Mouse (Mus musculus): ENCODE measurements around the gene Scube1.

Scube1 gene

GRCm38 (mm10) chr15:83709889-83710774, 14.7 kb downstream of the Scube1 start:
- CTCF ChIA-PET, result no interaction called here

GRCm38 (mm10) chr15:83706528-83707199, 18.2 kb downstream of the Scube1 start:
- CTCF ChIA-PET, result no interaction called here

- CTCF ChIA-PET, result no interaction called here
Observed at GRCm38 (mm10) chr15:83700593-83700923, 24.3 kb downstream of the Scube1 start.

GRCm38 (mm10) chr15:83699834-83700592, 24.8 kb downstream of the Scube1 start:
- CTCF ChIA-PET, result no interaction called here

- CTCF ChIA-PET, result no interaction called here
Observed at GRCm38 (mm10) chr15:83699132-83699833, 25.5 kb downstream of the Scube1 start.

- CTCF ChIA-PET, result no interaction called here
Observed at GRCm38 (mm10) chr15:83696681-83697381, 28.0 kb downstream of the Scube1 start.

- CTCF ChIA-PET, result no interaction called here
Observed at GRCm38 (mm10) chr15:83695159-83695558, 29.7 kb downstream of the Scube1 start.

GRCm38 (mm10) chr15:83691901-83692361, 32.9 kb downstream of the Scube1 start:
- CTCF ChIA-PET, result no interaction called here

GRCm38 (mm10) chr15:83689946-83690345, 34.9 kb downstream of the Scube1 start:
- CTCF ChIA-PET, result no interaction called here

- CTCF ChIA-PET, result no interaction called here
Observed at GRCm38 (mm10) chr15:83686601-83687000, 38.2 kb downstream of the Scube1 start.

GRCm38 (mm10) chr15:83685950-83686349, 38.9 kb downstream of the Scube1 start:
- CTCF ChIA-PET, result no interaction called here

- CTCF ChIA-PET, result no interaction called here
Observed at GRCm38 (mm10) chr15:83683051-83683561, 41.7 kb downstream of the Scube1 start.

GRCm38 (mm10) chr15:83680300-83680699, 44.5 kb downstream of the Scube1 start:
- CTCF ChIA-PET, result no interaction called here

GRCm38 (mm10) chr15:83679729-83680128, 45.1 kb downstream of the Scube1 start:
- CTCF ChIA-PET, result no interaction called here

- CTCF ChIA-PET, result no interaction called here
Observed at GRCm38 (mm10) chr15:83678606-83679005, 46.2 kb downstream of the Scube1 start.

- CTCF ChIA-PET, result no interaction called here
Observed at GRCm38 (mm10) chr15:83678089-83678488, 46.7 kb downstream of the Scube1 start.

GRCm38 (mm10) chr15:83677098-83677497, 47.7 kb downstream of the Scube1 start:
- CTCF ChIA-PET, result no interaction called here

GRCm38 (mm10) chr15:83676286-83676685, 48.5 kb downstream of the Scube1 start:
- CTCF ChIA-PET, result no interaction called here

GRCm38 (mm10) chr15:83673621-83674020, 51.2 kb downstream of the Scube1 start:
- CTCF ChIA-PET, result no interaction called here

- CTCF ChIA-PET, result no interaction called here
Observed at GRCm38 (mm10) chr15:83667501-83667900, 57.3 kb downstream of the Scube1 start.

- CTCF ChIA-PET, result no interaction called here
Observed at GRCm38 (mm10) chr15:83666418-83666817, 58.4 kb downstream of the Scube1 start.
